Mouse (Mus musculus) retina, embryonic 14.5 days (tissue): ENCODE measurements around the gene Atp5d.

Experiments
- DNase-seq: peaks from one replicate; pipeline ENCODE4 v3.0.0-alpha.2; 2015; ENCODE audit warnings: low spot score

Atp5d gene

DNA sequence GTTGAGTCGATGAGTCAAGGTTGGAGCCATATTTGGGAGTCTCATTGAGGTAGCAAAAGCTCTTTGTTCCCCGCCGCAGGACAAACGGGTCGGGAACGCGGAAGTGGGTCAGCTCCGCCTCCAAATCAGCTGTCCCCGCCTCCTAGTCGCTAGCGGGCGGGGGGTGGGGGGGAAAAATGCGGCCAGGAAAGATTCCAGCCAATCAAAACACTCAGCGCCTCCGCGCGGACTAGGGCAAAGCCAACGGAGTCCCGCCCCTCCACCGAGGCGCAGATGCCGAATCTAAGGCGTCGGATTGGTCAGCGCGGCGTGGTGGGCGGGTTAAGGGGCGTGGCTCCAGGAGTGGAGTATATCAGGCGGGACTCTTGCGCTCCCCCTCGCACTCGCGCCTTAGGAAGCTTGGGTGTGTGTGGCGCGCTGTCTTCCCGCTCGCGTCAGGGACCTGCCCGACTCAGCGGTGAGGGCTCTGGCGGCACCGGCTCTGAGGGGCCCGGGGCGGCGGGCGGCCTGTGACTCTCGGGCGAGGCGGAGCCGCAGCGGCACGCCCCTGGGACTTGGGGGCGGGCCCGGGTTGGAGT is 29.1 kb downstream of the Atp5d start:
- DNase-seq = peak; percentile 100

DNA sequence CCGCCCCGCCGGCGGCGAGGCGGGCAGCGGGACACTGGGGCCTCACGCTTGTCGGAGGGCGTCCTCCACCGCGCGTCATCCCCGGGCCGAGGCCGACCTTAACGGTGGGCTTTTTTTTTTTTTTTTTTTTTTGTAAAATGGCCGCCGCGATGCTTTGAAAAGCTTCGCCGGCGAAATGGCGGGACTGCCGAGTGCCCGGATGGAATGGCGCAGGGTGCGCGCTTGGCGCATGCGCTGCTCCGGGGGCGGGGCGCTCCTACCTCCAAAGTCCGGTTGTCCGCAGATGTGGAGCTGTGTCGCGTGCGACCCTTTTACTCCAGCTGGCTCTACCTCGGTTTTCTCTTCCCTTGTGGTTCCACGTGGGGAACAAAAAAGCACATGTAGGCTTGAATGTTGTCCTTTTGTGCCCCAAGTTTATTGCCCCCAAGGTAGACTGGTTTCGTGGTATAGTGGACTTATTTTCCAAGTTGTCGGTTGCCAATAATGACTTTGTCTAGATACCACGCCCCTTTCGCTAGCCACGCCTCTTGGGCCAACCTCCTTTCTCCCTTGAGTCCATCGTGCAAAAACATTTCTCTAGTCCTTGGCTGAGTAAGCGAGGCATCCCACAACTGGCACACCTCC is 29.7 kb downstream of the Atp5d start:
- peak; percentile 94 for DNase-seq

DNA sequence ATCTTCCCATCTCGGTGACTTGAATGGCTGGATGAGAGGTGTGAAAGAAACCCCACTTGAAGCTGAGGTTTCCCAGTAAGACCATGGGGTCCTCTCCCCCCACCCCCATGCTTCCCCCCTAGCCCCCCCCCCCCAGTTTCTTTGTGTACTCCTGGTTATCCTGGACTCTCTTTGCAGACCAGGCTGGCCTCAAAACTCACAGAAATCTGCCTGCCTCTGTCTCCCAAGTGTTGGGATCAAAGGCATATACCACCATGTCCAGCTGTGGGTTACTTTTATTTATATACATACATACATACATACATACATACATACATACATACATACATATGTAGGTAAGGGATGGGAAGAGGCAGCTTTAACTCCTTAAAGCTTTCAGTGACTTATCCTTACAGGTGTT is 30.6 kb downstream of the Atp5d start:
- DNase-seq = no peak

DNA sequence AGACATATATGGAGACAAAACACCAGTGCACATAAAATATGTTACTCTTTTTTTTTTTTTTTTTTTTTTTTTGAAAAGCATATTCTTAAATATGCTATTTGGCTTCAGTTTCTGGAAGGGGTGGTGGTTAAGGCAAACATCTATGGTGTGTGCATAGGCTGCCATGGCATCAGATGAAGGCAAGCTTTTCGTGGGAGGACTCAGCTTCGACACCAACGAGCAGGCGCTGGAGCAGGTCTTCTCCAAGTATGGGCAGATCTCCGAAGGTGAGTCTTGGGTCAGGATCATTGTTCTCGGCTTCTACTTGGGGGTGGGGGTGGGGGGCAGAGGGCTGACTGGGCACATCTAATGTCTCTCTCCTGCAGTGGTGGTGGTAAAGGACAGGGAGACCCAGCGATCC is 31.2 kb downstream of the Atp5d start:
- DNase-seq = no peak

DNA sequence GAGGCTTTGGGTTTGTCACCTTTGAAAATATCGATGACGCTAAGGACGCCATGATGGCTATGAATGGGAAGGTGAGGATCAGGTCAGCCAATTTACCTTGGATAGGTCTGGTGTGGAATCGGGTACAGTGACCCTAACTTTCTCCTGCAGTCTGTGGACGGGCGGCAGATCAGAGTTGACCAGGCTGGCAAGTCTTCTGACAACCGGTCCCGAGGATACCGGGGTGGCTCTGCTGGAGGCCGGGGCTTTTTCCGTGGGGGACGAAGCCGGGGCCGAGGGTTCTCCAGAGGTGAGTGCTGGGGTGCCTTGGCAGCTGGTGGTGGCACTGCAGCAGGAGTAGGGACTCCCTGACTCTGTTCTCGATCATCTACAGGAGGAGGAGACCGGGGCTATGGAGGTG is 31.6 kb downstream of the Atp5d start:
- no peak for DNase-seq

DNA sequence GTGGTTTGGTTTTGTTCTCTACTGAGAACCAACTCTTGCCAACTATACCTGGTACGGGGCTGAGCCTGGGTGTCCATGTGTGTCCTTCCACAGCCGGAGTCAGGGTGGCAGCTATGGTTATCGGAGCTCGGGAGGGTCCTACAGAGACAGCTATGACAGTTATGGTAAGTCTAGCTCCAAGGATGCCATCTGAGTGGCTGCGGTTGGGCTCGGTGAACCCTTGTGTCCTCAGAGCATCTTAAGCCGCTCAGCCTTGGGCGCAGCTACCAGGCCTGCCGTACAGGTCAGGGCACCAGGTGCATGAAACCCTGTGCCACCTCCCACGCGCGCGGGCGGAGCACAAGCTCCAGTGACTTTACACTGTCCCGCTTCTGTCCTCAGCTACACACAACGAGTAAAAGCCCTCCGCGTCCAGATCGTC is 32.2 kb downstream of the Atp5d start:
- DNase-seq = no peak

DNA sequence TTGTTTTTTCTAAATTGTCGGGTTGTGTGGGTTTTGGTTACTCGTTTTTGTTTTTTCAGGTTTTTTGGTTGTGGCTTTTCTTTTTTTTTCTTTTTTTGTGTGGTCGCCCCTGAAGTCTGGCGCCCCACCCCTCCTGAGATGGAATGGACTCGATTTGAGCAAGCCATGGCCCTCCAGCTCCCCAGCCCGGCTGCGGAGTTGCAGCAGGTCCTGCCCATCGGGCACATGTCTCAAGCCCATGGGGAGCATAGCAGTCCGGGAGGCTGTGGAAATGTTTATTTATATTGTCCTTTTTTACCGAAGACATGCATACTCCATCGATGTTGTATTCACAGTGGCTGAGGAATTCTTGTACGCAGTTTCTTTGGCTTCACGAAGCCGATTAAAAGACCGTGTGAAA is 32.8 kb downstream of the Atp5d start:
- DNase-seq = no peak

DNA sequence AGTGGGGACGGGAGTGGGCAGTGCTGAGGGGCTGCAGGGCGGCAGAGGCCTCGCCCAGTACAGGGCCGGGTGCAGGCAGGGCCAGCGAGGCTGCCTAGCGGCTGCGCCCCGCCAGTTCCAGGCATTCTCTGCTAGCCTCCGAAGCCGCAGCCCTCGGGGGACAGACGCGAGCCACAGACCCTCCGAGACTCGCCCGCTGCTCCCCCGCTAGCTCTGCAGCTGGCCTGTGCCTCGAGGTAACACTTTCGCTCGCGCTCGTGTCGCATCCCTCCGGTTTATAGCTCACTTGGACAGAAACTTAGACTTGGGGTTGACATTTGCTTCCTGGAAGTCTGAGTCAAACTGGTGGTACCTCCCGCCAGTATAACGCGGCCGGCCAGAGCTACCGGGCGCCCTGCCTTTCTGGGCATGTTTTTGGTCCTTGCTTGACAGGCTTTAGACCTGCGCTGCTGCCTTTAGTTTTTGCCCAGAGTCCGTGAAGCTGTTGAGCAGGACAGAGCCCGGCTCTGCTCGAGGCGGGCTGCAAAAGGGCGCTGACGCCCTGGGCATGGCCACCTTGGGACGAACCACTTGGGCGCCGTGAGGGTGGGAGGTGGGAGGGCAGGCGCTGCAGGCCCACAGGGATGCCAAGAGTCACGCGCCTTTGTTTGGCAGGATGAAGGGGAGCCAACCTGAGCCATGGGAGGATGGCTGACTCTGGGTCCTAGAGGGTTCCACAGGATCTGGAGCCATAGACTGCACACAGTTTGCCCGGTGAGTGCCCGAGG is 33.5 kb downstream of the Atp5d start:
- DNase-seq = no peak

DNA sequence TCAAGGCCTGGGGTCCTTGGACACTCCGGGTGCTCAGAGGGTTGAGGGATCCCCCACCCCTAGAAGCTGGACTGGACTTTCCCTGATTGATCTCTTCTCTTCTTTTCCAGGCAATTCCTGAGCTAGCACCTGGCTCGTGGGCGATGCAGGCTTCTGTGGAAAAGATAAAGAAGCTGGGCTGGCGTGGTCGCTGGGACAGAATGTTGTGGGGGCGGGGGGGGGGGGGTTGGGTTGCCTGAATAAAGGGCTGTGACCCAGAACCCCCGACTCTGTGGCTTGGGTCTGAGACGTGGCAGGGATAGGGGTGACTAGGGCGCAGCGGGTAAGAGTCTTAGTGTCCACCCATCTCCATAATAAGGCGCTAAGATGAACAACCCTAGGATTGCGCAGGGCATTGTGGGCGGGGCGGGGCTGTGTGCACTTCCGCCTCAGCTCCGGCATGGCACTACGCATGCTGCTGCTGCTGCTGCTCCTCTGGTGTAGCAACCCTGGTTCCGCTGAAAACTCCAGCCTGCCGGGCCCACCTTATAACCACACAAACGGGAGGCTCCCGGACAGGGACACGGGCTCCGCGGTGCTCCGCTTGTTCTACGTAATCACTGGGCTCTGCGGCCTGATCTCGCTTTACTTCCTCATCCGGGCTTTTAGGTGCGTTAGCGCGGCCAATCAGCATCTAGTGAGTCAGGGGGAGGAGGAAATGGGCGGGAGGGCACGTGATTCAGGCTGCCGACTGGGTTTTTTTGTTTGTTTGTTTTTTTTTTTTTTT is 34.3 kb downstream of the Atp5d start, which contains the start of gene 1600002K03Rik:
1600002K03Rik (plus strand) TSS at position 418 of the 766 bp plus-strand sequence.
- DNase-seq = peak; percentile 79

DNA sequence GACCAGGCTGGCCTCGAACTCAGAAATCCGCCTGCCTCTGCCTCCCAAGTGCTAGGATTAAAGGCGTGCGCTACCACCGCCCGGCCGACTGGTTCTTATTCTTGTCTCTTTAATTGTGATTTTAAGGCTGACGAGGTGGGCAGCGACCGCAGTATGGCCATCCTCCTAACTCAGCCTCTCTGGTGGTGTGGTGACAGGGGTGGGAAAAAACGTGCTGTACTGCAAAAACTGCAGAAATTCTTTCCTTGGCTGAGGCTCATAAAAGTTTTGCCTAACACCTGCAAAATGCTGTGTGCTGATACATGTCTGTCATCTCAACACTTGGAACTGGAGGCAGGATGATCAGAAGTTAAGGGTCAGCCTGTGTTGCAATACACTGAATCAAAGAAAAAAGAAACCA is 34.9 kb downstream of the Atp5d start:
- DNase-seq = no peak

DNA sequence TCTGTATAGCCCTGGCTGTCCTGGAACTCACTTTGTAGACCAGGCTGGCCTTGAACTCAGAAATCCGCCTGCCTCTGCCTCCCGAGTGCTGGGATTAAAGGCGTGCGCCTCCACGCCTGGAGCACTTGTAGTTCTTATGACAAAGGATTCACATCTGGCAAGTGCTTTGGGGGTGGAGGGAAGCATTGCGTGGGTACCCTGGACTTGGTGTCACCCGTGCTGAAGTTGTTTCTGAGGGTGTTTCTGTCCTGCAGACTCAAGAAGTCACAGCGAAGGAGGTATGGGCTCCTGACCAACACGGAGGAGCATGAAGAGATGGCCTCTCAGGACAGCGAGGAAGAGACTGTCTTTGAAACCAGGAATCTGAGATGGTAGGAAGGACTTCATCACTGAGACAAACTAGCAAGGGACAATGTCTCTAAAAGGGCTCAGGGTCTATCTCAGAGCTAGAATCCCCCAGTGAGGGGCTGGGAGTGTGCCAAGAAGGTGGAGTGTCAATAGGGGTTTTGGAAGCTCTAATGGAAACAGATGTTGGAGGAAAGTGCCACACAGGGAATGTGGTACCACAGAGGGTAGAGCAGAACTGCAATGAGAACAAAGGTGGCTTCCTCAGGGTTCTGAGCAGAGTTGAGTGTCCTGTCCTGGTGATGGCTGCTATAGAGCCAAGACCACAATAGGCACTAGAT is 35.7 kb downstream of the Atp5d start:
- no peak for DNase-seq

DNA sequence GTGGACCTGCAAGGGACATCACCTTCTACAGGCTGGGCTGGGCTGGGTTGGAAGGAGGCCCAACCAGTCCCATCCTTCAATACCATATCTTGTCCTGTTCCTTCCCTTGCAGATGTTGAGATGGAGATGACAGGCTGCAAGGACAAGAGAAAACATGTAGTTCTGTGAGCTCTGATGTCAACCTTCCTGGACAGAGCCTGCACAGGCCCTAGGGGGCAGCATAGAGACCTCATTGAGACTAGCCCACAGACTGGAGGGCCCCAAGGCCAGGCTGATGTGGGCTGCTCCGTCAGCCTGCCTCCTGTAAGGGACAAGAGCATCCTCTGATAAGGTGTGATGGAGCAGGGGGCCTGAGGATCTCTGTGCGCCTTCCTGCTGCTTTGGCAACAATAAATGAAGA is 36.3 kb downstream of the Atp5d start:
- DNase-seq = peak; percentile 79

DNA sequence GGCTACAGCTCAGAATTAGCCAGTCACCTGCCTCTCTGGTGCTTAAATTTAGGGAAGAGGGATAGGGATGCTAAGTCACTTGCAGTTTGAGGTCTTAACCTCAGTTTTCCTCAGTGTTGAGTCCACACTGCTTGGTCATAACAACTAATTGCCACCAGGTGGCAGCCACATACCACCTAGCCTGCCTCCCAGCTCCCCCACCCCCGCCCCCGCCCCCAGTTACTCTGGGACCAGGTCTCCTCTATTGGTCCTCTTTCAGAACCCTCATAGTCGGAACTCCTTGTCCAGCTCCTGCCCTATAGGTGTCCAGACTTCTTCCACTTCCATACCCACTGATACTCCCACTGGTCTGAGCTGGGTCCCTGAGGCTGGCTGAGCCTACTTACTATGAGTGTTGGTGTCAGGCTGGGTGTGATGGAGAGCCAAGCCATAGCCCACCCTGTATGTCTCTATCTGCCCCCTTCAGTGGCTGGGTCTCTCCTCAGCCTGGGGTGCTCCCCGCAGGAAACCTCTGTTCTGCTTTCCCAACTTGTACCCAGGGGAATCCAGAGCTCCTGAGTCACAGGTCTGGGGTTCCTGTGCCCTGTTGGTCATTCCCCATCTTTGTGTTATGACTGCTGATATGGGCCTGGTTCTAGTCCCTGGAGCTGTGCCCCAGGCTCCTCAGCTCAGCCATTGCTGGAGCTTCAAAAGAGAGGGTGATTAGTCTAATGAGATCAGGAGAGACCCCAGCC is 37.3 kb downstream of the Atp5d start:
- DNase-seq = peak; percentile 81

DNA sequence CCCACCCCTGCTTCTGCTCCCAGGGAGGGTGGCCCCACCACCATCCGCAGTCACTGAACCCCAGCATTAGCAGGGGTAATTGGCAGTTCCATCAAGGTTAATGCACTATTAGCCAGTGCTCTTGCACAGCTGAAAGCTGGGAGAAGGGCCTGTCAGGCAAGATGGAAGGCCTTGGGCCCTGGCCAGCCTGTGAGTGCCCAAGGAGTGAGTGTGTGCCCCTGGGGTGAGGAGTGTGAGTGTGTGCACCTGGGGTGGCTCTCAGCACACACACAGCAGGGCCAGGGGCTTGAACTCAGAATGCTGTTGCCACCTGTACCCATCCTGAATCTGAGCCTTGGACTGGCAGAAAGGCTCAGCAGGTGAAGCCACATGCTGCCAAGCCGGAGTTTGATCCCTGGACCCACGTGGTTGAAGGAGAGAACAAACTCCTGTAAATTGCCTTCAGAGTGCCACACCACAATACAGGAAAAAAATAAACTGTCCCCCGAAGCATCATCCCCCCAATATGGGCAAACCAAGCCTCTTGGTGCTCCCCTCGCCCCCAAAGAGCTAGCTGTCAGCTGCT is 37.9 kb downstream of the Atp5d start:
- DNase-seq = no peak

DNA sequence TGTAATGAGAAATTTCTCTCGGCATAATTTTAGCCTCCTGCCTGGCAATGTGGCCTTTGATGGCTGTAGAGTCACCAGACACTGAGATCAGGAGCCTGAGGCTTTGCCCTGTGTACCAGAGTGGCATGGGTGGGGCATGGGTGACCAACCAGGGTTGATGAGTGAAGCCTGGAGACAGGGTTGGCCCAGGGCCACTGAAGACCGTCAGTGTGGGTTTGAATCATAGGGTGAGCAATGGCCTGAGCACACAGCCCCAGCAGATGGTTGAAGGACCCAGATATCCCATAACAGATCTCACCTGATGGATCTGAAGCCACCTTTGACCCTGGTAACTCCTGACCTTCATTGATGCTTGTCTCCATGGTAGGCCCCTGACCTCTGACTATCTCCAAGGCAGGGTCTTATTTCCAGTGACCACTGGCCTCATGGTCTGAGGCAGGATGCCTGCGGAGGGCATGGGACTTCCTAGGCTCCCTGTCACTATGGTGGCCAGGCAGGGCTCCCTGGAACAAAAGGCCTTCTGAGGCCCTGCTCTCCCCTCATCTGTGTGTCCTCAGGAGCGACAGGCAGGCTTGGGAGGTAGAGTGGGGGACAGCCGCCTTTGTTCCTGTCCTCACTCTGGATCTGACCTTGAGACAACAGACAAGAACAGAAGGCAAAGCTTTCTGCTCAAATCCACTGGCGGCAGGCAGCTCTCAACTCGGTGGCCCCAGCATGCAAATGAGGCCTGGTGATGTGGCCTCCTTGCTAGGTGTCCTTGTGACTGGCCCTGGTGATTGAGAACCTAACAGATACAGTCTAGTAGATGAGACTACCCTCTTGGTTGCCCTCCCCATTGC is 39.2 kb downstream of the Atp5d start:
- DNase-seq = no peak

DNA sequence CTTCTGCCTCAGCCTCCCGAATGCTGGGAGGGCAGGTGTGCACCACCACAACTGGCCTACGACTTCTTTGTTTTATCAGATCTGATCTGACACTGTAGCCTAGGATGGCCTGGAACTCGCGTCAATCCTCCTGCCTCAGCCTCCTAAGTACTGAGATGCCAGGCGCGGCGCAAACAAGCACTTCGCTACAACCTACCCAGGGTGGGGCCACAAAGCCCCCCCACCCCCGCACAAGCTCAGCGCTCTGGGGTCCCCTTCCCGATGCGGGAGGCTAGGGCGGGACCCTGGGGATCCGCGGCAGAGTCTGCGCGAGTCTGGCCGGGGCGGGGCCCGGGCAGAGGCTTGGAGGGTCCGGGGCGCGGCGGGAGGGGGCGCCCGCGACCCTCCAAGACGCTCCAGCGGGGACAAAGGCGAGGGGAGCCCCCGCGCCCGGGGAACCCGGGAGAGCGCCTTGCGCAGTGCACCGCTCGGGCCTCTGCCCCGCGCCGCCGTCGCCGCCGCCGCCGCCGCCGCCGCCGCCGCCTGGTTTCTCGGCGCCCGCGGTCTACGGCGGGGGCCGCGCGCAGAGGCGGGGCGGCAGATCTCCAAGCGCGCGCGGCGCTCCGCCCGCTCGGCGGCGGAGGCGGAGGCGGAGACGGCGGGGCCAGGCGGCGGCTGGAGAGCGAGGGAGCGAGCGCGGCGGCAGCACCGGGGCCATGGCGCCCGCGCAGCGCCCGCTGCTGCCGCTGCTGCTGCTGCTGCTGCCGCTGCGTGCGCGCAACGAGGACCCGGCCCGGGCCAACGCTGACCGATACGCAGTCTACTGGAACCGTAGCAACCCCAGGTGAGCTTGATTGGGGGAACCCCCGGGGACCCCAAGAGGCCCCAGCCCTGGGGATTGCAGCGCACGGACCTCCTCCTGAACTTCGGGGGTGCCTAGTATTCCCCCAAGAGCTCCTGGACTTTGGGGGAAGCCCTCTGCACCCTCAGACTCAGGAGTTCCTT is 40.9 kb downstream of the Atp5d start, which contains the start of gene Efna2:
Efna2 (plus strand) TSS at position 415 of the 984 bp plus-strand sequence.
- peak; percentile 74 for DNase-seq

DNA sequence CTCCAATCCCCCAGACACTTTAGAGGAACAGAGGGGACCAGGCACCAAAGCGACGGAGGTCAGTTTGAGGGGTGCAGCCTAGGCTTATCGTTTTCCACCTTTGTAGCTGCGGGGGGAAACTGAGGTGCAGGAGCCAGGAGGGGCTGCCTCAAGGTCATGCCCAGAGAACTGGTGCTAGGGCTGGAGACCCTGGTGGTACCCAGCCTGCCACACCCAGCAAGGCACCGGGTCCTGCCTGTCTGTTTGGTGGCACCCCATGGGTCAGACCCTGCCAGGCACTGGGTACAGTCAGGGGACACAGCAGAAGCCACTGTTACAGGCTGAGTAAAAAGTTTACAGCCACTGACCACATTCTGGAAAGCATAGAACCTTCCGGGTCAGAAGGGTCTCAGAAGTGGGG is 41.9 kb downstream of the Atp5d start:
- no peak for DNase-seq

DNA sequence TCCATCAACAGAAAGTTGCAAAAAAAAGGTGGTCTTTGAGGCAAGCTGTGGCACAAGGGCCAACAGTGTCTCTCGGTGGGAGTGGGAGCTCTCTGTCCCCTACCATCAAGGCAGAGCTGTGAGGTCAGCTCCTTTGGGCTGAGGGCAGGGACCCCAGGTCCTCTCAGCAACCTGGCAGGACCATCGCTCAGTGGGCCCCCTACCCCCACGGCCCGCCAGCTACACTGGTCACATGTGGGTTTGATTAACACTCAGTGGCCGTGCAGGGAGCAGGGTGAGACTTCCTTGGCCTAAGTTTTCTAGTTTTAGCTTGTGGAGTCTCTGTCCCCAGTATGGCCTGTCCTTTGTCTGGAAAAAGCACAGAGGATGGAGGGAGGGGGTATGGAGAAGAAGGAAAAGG is 42.4 kb downstream of the Atp5d start:
- DNase-seq = no peak

DNA sequence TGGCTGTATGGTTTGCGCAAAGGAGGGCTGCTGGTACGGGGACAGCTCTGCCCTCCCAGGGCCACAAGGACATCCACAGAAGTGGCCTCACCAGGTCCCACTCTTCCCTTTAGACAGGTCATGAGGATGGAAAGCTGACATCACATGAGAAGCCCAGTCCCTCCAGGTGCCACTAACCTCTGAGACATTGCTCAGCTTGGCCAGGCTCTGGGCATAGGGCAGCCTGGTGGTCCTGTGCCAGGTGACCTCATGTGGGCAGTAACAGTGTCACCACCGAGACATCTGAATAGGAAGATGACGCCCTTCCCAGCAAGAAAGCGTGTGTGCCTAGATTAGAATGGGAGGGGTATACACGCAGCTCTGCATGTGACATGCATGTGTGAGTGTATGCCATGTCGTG is 44.1 kb downstream of the Atp5d start:
- no peak for DNase-seq
